Mouse (Mus musculus) left cerebral cortex, postnatal 25 days (tissue): Measurements from ENCODE around the gene Klc1. TPM values are rescaled to one million over a fixed set of nuclear protein-coding genes. Genes with fewer than 3 reads are reported as not detected.

ENCODE experiments used
- DNase-seq, 2 experiments: peaks; one replicate each; pipeline ENCODE4 v3.0.0; 2022; ENCODE audit warnings: low spot score in 2 of 2, mixed read lengths in 1 of 2
- intact Hi-C: fragments of 180-260 bp; cut with DNase I; formaldehyde crosslinking; loops from one replicate; pipeline ENCODE4 v1.15.1; 2025
- total RNA-seq, 2 experiments: library from RNA; stranded (reverse); gene quantifications; 2 replicates each; pipeline ENCODE4 v1.2.3; 2021

The Klc1 gene
- total RNA-seq, 2 experiments from 2014 or later = 764 to 822 TPM

DNA sequence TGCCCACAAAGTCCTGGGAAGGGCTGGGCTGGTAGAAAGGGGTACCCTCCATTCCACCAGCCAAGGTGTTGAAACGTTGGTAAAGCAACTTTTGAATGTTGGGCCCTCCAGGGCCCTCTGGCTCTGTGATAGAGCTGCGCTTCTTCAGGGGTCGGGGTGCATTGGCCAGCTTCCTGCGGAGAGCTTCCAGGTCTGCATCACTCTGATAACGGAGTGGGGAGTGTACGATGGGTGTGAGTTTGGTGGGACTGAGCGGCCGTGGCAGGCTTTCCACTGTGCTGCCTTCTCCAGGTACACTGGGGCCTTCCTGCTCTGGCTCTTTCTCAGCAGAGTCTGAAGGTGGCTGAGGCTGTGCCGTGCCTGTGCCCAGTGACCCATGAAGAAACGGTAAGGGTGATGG lies 74.8 kb downstream of the Klc1 start:
- intact Hi-C loops = no loop called here
- no peak for DNase-seq

DNA sequence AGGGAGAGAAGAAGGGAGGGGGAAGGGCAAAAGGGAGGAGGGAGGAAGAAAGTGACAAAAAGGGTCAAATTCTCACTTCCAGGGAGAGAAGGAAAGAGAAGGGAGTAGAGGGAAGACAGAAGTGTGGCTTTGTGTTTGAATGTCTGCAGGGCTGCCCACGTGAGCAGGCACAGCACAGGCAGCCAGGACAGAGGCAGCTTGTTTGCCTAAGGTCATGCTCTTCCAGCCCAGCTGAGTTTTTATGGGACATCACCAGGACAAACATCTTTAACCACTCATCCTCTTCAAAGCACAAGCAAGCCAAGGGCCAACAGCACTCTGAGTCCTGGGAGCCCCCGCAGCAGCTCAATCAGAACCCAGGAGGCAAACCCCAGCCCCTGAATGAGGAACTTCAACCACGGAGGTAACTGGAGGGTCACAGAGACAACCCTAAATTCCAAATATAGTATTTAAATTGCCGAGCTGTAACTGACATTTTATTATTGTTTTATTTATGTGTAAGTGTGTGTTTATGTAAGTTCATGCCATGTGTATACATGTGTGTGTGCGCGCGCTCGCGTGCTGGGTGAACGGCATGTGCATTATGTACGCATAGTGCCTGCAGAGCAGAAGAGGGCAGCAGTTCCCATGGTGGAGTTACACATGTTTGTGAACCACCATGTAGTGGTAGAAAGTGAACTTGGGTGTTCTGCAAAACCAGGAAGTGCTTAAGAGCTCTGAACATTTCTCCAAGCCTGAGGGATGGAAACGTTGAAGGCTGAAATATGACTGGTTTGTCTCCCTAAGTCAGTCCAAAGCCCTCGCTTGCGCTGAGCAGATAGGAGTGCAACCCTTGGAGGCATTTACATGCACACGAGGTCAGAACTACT lies 84.2 kb downstream of the Klc1 start:
- no peak for DNase-seq
- intact Hi-C loops = no loop called here

GRCm38 (mm10) chr12:111843470-111843869 lies 84.8 kb downstream of the Klc1 start:
- DNase-seq = no peak
- intact Hi-C loops = no loop called here

GRCm38 (mm10) chr12:111845953-111846352 lies 87.3 kb downstream of the Klc1 start:
- intact Hi-C loops = no loop called here
- no peak for DNase-seq

DNA sequence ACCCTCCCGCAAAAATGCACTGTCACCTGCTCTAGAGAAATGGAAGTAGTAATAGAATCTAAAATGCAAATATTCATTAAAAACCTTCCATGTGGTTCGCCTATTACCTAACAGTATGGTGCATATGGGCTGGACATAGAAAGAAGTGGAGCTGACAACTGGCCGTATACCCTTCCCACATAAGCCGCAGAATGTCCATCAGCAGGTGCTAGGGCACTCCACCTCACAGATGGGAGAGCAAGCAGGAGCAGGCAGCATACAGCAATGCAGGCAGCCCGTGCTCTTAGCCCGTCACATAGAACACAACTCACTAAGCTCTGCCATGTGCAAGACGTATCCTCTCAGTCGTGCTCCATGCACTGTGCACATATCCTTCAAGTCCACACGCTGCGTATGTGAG lies 88.2 kb downstream of the Klc1 start:
- DNase-seq = no peak
- intact Hi-C loops = no loop called here

DNA sequence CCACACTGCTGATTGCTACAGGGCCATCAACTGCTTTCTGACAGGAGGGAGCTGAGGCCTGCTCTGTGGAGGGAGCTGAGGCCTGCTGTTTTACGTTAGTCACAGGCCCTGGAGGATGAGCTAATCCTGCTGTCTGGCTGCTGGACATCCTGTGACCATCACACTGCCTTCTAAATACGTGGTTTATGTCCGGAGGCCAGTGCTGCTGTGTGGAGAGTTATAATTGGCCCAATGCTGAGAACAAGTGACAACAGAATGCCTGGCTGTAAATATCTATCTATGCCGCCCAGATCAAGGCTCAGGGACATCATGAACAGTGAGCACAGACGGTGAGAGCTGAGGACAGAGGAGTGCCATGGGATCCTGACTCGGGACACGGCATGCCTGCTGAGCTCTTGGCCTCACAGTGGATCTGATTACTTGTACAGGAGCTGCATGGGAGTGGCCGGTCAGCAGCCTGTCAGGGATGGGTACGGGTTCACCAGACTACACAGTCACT lies 89.7 kb downstream of the Klc1 start:
- intact Hi-C loops = no loop called here

GRCm38 (mm10) chr12:111851235-111851634 lies 92.6 kb downstream of the Klc1 start:
- DNase-seq = no peak
- intact Hi-C loops = no loop called here

More for the DNA sequence above, 89.7 kb downstream of the Klc1 start:
- no peak for DNase-seq

DNA sequence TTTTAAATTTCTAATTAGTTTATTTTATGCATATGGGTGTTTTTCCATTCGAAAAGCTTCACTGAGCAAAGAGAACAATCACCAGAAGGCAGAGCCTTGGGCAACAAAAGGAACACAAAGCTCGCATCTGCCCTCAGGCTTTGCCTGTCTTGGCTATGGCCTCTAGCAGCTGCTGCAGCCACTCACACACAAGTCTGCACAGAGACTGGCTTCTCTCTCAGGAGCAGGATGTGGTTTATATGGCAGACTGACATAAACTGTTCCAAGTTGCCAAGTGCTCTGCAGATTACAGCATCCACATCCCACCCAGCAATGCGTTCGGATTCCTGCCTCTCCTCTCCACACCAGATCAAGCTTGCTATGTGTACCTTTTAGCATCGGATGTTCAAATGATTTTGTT lies 93.1 kb downstream of the Klc1 start:
- no peak for DNase-seq

GRCm38 (mm10) chr12:111853011-111853436 lies 94.4 kb downstream of the Klc1 start:
- DNase-seq = no peak
- intact Hi-C loops = no loop called here

More for the DNA sequence above, 93.1 kb downstream of the Klc1 start:
- intact Hi-C loops = no loop called here

DNA sequence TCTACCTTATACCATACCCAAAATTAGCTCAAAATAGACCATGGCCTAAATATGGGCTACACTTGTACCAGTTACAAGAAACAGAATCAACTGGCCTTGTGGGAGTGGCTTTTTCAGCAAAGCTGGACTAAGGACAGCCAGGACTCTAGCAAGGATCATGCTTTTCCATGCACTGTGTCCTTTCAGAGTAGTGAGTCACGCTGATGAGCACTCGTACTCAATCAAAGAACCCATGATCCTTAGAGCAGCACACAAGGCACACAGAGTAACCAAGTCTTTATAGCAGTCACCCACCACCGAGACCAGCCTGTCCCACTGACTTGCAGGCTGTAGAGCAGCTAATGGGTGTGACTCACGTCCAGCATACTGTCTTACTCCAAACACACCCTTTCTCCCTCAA lies 94.9 kb downstream of the Klc1 start:
- no peak for DNase-seq
- intact Hi-C loops = no loop called here

GRCm38 (mm10) chr12:111855448-111855847 lies 96.8 kb downstream of the Klc1 start:
- intact Hi-C loops = no loop called here
- no peak for DNase-seq

Other genes with a start within 250 kb of the Klc1 start
- 100 to 1,000 TPM; 243 to 251 TPM for gene Eif5, start 220.8 kb upstream of the Klc1 start, total RNA-seq
- gene Mark3, start 184.3 kb upstream of the Klc1 start, total RNA-seq = 100 to 1,000 TPM; 107 to 109 TPM
- 1,000 to 10,000 TPM; 1,727 to 1,729 TPM for gene Ckb, start 86.5 kb upstream of the Klc1 start, total RNA-seq
- 10 to 100 TPM; 17.1 to 17.4 TPM for gene Trmt61a, start 80.7 kb upstream of the Klc1 start, total RNA-seq
- gene Bag5, start 45.6 kb upstream of the Klc1 start, total RNA-seq = 10 to 100 TPM; 53.9 to 56.9 TPM
- gene Apopt1, start 45.6 kb upstream of the Klc1 start, total RNA-seq = 10 to 100 TPM; 37.0 to 40.0 TPM
- 1 to 10 TPM; 3.3 to 4.2 TPM for gene Xrcc3, start 55.0 kb downstream of the Klc1 start, total RNA-seq
- 10 to 100 TPM; 20.7 to 21.1 TPM for gene Zfyve21, start 55.3 kb downstream of the Klc1 start, total RNA-seq
- 10 to 100 TPM; 58.4 to 63.9 TPM for gene Ppp1r13b, start 149.3 kb downstream of the Klc1 start, total RNA-seq
- gene Atp5mpl, start 208.1 kb downstream of the Klc1 start, total RNA-seq = 100 to 1,000 TPM; 375 to 382 TPM
- gene Tdrd9, start 212.7 kb downstream of the Klc1 start, total RNA-seq = under 1 TPM; 0.28 to 0.85 TPM
- under 1 TPM; 0.34 to 0.50 TPM for gene Rd3l, start 222.5 kb downstream of the Klc1 start, total RNA-seq